Mouse (Mus musculus): ENCODE results near the gene Wfikkn1. TPM values are rescaled to one million over a fixed set of nuclear protein-coding genes. Genes with fewer than 3 reads are reported as not detected.

Wfikkn1 gene
- polyA plus RNA-seq, 1 experiment from 2014 or later, result 1.1 TPM

DNA sequence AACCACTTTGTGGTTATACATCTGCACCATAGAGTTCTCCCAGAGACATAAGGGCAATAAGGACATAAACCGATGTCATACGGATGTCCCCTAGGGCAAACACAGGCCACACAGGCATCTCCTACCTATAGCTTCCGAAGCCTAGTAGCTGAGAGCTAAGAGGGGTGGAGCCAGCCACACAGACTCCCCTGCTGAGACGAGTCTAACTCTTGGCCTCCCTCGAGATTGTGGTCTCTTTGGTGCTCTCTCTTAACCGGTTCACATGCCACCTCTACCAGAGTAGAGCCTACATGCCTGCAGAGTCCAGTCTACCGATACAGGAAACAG, 13.2 kb downstream of the Wfikkn1 start:
- no peaks in the 10 kb centered on the region for H3K36me3 ChIP-seq (ENCODE audit: control insufficient read depth, insufficient read depth, low read length)
- no peaks in the 10 kb centered on the region for H3K9me3 ChIP-seq (ENCODE audit: control insufficient read depth, low read length)
- H3K27me3 ChIP-seq (ENCODE audit: control insufficient read depth, insufficient read depth, low read length), result no peaks in the 10 kb centered on the region
- peak overlapping the region; percentile 81; the same call in 1 of the 2 replicates for H3K4me3 ChIP-seq (ENCODE audit: low read depth, low read length)
- ATAC-seq (ENCODE audit: low FRiP score) (no peak), DNase-seq (ENCODE audit: low spot score, missing footprints) (no peak)
- H3K27ac ChIP-seq (ENCODE audit: low read depth, low read length), result no peak overlapping the region
- peaks cover 9% of the 10 kb centered on the region for H3K4me1 ChIP-seq (ENCODE audit: control insufficient read depth, insufficient read depth, low read length)
- H3K4me2 ChIP-seq, result peak overlapping the region; percentile 98
- H3K9ac ChIP-seq (ENCODE audit: low read length), result no peak overlapping the region
- WGBS, result 17% methylated on average over 7 of the region's 7 CpGs

GRCm38 (mm10) chr17:25866172-25866571, 14.5 kb downstream of the Wfikkn1 start:
- DNase-seq (ENCODE audit: low spot score, missing footprints) (no peak), ATAC-seq (ENCODE audit: low FRiP score) (no peak)
- Histone ChIP-seq H3K27me3 (ENCODE audit: control insufficient read depth, insufficient read depth, low read length) (no peaks in the 10 kb centered on the region), H3K4me2 (no peak overlapping the region), H3K4me1 (ENCODE audit: control insufficient read depth, insufficient read depth, low read length) (peaks cover 15% of the 10 kb centered on the region), H3K4me3 (ENCODE audit: low read depth, low read length) (no peak overlapping the region), H3K9me3 (ENCODE audit: control insufficient read depth, low read length) (no peaks in the 10 kb centered on the region), H3K36me3 (ENCODE audit: control insufficient read depth, insufficient read depth, low read length) (no peaks in the 10 kb centered on the region), H3K9ac (ENCODE audit: low read length) (no peak overlapping the region), H3K27ac (ENCODE audit: low read depth, low read length) (no peak overlapping the region)
- 89% methylated on average over 3 of the region's 3 CpGs for WGBS

DNA sequence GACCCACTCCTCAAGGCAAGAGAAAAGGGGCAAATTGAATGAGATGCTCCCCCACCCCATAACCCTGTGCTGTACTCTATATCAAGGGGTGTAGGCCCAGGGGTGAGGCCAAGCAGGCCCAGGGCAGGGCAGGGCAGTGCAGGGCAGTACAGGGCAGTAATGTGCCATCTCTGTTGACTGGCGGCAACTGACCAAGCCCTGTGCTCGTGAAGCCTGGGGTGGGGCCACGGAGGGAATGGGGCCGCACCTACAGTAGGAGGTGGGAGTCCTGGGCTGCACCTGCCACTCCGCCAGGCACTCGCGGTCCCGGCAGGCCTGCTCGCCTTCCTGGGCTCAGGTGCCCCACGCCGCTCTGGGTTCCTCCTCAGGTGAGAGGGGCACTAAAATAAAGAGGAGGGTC, 15.4 kb downstream of the Wfikkn1 start:
- WGBS, result 95% methylated on average over 11 of the region's 11 CpGs
- peaks cover 23% of the 10 kb centered on the region for H3K4me1 ChIP-seq (ENCODE audit: control insufficient read depth, insufficient read depth, low read length)

GRCm38 (mm10) chr17:25864311-25864710, 16.3 kb downstream of the Wfikkn1 start:
- Histone ChIP-seq H3K9me3 (ENCODE audit: control insufficient read depth, low read length) (no peaks in the 10 kb centered on the region), H3K9ac (ENCODE audit: low read length) (no peak overlapping the region), H3K36me3 (ENCODE audit: control insufficient read depth, insufficient read depth, low read length) (no peaks in the 10 kb centered on the region), H3K27ac (ENCODE audit: low read depth, low read length) (no peak overlapping the region), H3K4me1 (ENCODE audit: control insufficient read depth, insufficient read depth, low read length) (peaks cover 26% of the 10 kb centered on the region), H3K27me3 (ENCODE audit: control insufficient read depth, insufficient read depth, low read length) (no peaks in the 10 kb centered on the region), H3K4me3 (ENCODE audit: low read depth, low read length) (no peak overlapping the region), H3K4me2 (no peak overlapping the region)
- WGBS, result 89% methylated on average over 14 of the region's 14 CpGs
- no peak for ATAC-seq (ENCODE audit: low FRiP score)
- no peak for DNase-seq (ENCODE audit: low spot score, missing footprints)

More for the DNA sequence above, 15.4 kb downstream of the Wfikkn1 start:
- H3K9ac ChIP-seq (ENCODE audit: low read length), result no peak overlapping the region
- ATAC-seq (ENCODE audit: low FRiP score), result no peak
- no peak for DNase-seq (ENCODE audit: low spot score, missing footprints)
- H3K27ac ChIP-seq (ENCODE audit: low read depth, low read length), result no peak overlapping the region
- no peaks in the 10 kb centered on the region for H3K27me3 ChIP-seq (ENCODE audit: control insufficient read depth, insufficient read depth, low read length)
- no peak overlapping the region for H3K4me3 ChIP-seq (ENCODE audit: low read depth, low read length)
- no peaks in the 10 kb centered on the region for H3K36me3 ChIP-seq (ENCODE audit: control insufficient read depth, insufficient read depth, low read length)
- no peak overlapping the region for H3K4me2 ChIP-seq
- H3K9me3 ChIP-seq (ENCODE audit: control insufficient read depth, low read length), result no peaks in the 10 kb centered on the region

DNA sequence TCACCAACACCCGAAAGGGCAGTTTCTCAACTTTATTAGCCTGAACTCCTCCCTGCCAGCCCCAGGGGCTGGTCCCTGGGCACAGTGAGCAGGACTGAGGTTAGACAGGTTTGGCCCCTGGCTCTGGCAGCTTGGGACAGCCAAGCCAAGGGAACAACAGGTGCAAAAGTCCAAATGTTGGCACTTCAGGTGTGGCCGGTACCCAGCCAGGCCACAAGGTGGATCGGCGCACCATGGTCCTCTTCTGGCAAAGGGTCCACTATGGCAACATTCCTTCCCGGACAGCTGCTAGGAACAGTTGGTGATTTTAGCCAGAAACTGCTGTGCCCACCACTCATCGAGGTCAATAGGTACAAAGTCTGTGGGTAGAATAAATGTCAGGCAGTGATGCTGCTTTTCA, 17.0 kb downstream of the Wfikkn1 start:
- H3K36me3 ChIP-seq (ENCODE audit: control insufficient read depth, insufficient read depth, low read length), result no peaks in the 10 kb centered on the region
- no peak overlapping the region for H3K9ac ChIP-seq (ENCODE audit: low read length)
- H3K4me2 ChIP-seq, result no peak overlapping the region
- ATAC-seq (ENCODE audit: low FRiP score) (no peak), DNase-seq (ENCODE audit: low spot score, missing footprints) (no peak)
- H3K27me3 ChIP-seq (ENCODE audit: control insufficient read depth, insufficient read depth, low read length), result no peaks in the 10 kb centered on the region
- no peaks in the 10 kb centered on the region for H3K9me3 ChIP-seq (ENCODE audit: control insufficient read depth, low read length)
- WGBS, result 89% methylated on average over 6 of the region's 6 CpGs
- no peak overlapping the region for H3K4me3 ChIP-seq (ENCODE audit: low read depth, low read length)
- H3K27ac ChIP-seq (ENCODE audit: low read depth, low read length), result no peak overlapping the region
- H3K4me1 ChIP-seq (ENCODE audit: control insufficient read depth, insufficient read depth, low read length), result peaks cover 22% of the 10 kb centered on the region

- Histone ChIP-seq H3K9me3 (ENCODE audit: control insufficient read depth, low read length) (no peaks in the 10 kb centered on the region), H3K4me1 (ENCODE audit: control insufficient read depth, insufficient read depth, low read length) (peaks cover 17% of the 10 kb centered on the region), H3K36me3 (ENCODE audit: control insufficient read depth, insufficient read depth, low read length) (no peaks in the 10 kb centered on the region), H3K9ac (ENCODE audit: low read length) (peak overlapping the region; percentile 84), H3K4me2 (peak overlapping the region; percentile 86), H3K27me3 (ENCODE audit: control insufficient read depth, insufficient read depth, low read length) (no peaks in the 10 kb centered on the region), H3K4me3 (ENCODE audit: low read depth, low read length) (peak overlapping the region; percentile 63), H3K27ac (ENCODE audit: low read depth, low read length) (peak overlapping the region; percentile 62)
- peak; percentile 92 for DNase-seq (ENCODE audit: low spot score, missing footprints)
- 11% methylated on average over 6 of the region's 6 CpGs for WGBS
- ATAC-seq (ENCODE audit: low FRiP score), result no peak; the same call in 1 of the 2 replicates
These were observed 18.7 kb downstream of the Wfikkn1 start for GRCm38 (mm10) chr17:25861704-25862612.

- 3% methylated on average over 65 of the region's 65 CpGs for WGBS
- peak within 1 kb of the TSS; percentile 63 for H3K4me3 ChIP-seq (ENCODE audit: low read depth, low read length)
- H3K9me3 ChIP-seq (ENCODE audit: control insufficient read depth, low read length), result no peaks in the 10 kb centered on the region
- peaks cover 17% of the 10 kb centered on the region for H3K4me1 ChIP-seq (ENCODE audit: control insufficient read depth, insufficient read depth, low read length)
- H3K36me3 ChIP-seq (ENCODE audit: control insufficient read depth, insufficient read depth, low read length), result no peaks in the 10 kb centered on the region
- peak within 1 kb of the TSS; percentile 86 for H3K4me2 ChIP-seq
- peak within 1 kb of the TSS; percentile 62 for H3K27ac ChIP-seq (ENCODE audit: low read depth, low read length)
- peak within 1 kb of the TSS; percentile 84 for H3K9ac ChIP-seq (ENCODE audit: low read length)
- H3K27me3 ChIP-seq (ENCODE audit: control insufficient read depth, insufficient read depth, low read length), result no peaks in the 10 kb centered on the region
- peak; percentile 94 for ATAC-seq (ENCODE audit: low FRiP score)
- DNase-seq (ENCODE audit: low spot score, missing footprints), result peak; percentile 98
These were observed 19.6 kb downstream of the Wfikkn1 start, which contains the start of gene Wdr90 for GRCm38 (mm10) chr17:25860832-25861703. Wdr90 (minus strand) TSS chr17:25861501.

GRCm38 (mm10) chr17:25860229-25860628, 20.4 kb downstream of the Wfikkn1 start:
- H3K27ac ChIP-seq (ENCODE audit: low read depth, low read length), result no peak overlapping the region
- ATAC-seq (ENCODE audit: low FRiP score), result no peak

More at GRCm38 (mm10) chr17:25860229-25860628, 20.4 kb downstream of the Wfikkn1 start:
- H3K27me3 ChIP-seq (ENCODE audit: control insufficient read depth, insufficient read depth, low read length), result no peaks in the 10 kb centered on the region
- H3K36me3 ChIP-seq (ENCODE audit: control insufficient read depth, insufficient read depth, low read length), result no peaks in the 10 kb centered on the region
- peak overlapping the region; percentile 86 for H3K4me2 ChIP-seq
- H3K4me3 ChIP-seq (ENCODE audit: low read depth, low read length), result peak overlapping the region; percentile 63
- peak overlapping the region; percentile 84 for H3K9ac ChIP-seq (ENCODE audit: low read length)
- H3K4me1 ChIP-seq (ENCODE audit: control insufficient read depth, insufficient read depth, low read length), result peaks cover 17% of the 10 kb centered on the region
- no peak for DNase-seq (ENCODE audit: low spot score, missing footprints)
- no peaks in the 10 kb centered on the region for H3K9me3 ChIP-seq (ENCODE audit: control insufficient read depth, low read length)
- WGBS, result 84% methylated on average over 6 of the region's 6 CpGs
